Mouse (Mus musculus) testis, postnatal 14 days (tissue): ENCODE measurements at regions not wholly inside any gene's neighbourhood (a gene's known extent, or its start where the extent isn't known, plus 50 kb on each side); places are given as distances from the start of the nearest gene placed in this dataset.

ENCODE experiments used
- DNase-seq: peaks from one replicate; pipeline ENCODE4 v3.0.0; 2021; ENCODE audit warnings: low spot score

DNA sequence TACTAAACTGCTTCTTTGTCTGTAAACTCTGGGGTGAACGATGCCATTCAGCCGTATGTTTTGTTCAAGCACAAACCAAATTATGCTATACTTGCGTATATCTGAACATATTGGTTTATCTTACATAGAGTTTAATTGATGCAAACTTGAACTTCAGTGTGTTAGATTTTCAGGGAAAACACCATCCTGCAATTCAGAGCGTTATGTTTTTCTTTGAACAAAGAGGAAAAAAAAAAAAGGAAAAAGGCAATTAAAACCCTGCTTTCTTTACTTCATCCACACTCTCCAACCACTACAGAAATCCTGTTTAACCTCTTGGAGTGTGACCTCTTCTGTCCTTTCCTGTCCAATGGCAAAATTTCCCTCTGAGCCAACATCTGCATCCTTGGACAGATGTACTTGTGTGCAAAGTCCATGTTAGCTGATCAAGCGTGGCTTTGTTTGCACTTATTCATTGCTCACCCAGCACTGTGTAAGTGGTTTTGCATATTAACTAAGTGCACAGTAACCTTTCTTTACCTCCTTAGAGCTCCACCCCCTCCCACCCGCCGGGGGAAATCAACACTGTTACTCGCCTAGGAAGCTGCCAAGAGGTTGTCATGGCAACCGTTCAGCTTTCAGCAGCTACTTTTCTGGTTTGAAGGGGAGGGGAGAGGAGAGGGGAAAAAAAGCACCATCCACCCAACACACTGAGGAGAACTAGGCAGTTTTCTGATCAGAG, 174.4 kb upstream of the Klf12 start:
- DNase-seq: peak; percentile 48

DNA sequence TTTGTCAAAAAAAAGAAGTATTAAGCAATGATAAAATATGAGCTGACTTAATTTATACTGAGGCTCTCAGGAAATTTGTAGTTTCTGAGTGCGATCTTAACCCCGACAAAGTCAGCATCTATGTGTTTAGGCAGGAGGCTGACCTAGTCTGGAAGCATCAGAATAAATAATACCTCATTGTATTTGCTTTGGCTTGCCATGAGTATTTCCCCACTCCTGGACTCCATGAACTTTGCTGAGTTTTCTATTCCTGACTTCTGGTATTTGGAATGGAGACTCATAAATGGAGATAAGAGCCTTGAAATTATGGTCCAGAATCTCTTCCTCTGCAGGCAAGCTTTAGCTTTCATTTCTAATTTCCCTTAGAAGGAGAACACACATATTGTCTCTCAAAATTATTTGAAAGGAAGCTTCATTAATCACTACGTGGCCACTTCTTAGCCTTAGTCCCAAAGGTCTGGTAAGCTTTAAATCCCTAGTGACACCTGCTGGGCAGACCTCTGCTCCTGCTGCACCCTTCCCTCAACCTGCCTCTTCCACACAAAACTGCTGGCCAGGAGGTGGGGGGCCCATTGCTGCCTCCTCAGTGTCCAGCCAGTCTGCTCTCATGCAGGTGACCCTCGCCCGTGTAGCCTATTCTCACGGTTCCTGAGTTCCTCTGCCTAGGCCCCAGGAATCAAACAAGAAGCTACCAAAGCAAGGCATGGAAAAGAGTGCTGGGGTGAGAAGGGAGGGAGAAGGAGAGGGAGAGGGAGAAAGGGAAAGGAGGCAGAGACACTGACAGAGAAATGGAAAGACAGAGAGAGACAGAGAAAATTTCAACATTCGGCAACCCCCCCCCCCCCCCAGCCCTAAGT, 173.6 kb upstream of the Klf12 start:
- no peak for DNase-seq

DNA sequence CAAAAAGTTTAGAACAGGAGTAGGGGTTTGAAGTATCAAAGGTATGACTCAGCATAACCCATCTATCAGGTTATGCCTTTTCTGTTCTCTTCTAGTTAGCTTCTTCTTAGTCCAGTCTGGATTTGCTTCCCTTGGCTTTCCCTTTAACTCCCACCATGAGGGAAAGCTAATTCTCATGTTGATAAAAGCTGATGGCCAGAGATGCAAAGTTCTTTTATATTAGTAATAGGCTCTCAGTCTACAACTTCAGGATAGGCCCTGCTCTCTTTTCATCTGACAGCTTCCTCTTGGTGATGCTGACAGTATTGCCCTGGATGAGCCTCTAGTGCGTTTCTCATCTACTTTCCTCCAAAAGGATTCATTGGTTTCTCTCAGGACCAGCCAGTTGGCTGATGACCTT, 161.7 kb upstream of the Klf12 start:
- DNase-seq: no peak

DNA sequence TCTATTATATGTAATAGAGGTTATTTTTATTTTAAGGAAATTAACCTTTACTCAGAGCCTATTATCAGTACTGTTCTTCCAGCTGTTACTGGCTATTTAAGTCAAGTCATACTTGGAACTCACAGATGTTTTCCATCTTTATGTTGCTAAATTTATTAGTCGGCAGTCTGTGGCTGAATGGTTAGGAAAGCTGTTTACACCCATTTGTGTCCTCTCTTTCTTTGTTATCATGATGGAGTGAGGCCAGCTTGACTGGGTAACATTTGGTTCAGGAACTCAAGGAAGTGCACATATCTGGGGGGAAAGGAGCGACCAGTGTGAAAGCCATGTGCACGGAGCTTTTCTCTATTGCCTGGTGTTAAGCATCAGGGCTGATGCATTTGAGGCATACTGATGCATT, 160.4 kb upstream of the Klf12 start:
- DNase-seq: no peak

DNA sequence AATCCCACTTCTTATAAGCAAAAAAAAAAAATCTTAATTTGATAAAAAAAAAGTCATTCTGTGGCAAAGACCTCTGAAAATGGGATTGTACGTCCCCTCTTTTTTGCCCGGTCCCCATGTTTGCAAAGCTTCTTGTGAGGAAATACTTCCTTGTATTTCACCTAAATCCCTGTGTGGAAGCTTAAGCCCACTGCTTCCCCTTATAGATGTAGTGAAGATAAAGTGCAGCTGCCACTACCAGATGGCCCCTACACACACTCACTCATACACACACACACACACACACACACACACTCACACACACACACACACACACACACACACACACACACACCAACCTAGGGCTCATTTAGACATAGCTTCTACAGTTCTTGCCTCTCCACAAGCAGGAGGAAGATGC, 159.6 kb upstream of the Klf12 start:
- no peak for DNase-seq

DNA sequence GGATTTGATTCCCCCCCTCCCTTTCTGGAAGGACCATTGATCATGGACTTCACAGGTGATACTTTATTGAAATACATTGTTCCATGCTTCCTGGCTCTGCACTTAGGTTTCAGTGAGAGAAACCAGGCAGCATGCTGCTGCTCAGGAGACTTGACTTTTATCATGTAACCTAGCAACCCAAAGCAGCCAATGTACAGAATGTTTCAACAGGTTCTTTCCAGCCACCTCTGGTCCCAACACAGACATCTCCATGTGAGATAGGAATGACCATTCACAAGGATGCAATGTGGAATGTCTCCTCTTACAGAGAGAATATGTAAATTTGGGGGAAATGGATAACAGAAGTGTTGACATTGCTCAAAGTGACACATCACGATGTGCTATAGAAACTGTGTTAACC, 153.1 kb upstream of the Klf12 start:
- DNase-seq: no peak

DNA sequence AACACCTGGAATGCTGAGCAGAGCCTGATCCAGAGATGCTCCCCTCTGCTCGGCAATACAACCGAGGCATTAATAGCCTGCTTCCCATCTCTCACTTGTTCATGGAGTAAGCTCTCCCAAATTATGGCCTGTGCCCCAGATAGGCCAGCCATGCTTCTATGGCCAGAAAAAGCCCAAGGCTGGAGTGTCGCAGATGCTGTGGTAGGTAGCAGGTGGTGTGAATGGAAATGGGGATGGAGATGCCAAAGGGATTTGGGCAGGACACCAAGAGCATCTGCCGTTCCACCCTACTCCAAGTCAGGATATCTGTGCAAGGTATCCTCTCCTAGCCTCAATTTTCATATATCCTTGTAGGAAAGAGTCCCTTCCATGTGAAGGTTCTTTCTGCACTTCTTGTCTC, 145.2 kb upstream of the Klf12 start:
- no peak for DNase-seq

DNA sequence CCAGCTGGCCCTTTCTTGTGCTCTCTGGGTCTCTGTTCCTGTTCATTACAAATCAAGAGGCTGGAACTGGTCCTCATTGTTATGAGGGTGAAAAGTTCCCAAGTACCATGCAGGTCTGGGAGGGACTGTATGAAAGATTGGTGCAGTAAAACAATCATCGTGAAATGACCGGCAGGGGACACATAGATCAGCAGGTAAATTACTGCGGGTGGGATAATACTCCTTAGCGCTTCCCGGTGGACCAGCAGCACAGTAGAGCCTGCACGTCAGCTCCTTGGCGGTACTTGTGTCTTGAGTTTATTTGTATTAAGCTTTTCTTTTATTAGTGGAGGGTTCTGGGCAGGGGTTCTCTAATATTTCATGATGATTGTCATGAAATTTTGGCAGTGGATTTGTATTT, 141.9 kb upstream of the Klf12 start:
- DNase-seq: no peak

DNA sequence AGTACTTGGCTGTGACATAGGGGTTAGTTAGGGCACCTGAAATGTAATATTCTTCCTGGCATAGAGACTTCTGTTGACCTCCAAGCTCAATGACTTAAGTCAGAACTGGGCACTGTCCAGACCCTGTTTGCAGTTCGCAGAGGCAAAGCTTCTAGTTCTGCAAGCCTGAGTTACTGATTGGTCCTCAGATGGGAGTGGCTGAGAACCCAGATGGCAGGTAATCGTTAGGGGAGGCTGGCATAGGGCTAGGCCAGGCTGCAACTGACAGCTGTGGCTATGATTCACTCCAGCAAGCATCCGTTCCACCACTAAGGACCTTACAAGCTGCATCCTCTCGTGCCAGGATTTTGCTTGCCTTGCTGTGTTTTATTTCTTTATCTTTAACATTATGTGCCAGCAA, 139.3 kb upstream of the Klf12 start:
- no peak for DNase-seq

DNA sequence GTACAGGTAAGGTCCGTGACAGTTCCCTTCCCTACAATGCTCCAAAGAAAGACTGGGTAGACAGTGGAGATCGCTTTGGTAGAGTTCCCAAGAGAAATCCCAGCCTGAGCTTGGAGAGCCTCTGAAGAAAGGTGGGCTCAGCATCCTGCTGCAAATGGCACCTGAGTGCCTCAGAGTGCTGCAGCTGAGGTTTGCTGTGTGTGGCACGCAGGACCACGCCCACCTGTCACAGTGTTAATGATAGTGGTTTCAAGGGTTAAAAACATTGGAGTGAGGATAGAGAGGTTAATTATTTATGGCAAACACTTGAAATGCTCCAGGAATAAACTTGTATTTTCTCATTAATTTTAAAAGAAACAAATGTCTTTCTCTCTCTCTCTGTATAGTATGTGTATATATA, 137.2 kb upstream of the Klf12 start:
- DNase-seq: no peak

DNA sequence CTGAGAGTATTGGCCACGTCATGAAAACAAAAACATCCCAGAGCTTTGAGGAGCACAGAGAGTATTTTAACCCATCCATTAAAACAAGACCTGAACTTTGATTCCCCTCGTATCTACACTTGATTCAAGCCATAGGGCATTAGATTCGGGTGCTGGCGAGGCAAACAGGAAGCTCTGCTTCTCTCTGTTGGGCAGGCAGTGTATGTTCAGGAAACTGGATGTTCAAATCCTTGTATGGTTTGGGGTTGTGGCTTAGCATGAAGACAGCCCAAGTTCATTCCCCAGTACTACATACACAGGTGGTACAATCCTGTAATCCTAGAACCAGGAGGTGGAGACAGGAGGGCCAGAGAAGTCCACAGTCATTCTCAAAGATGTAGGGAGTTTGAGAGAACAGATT, 130.6 kb upstream of the Klf12 start:
- no peak for DNase-seq

DNA sequence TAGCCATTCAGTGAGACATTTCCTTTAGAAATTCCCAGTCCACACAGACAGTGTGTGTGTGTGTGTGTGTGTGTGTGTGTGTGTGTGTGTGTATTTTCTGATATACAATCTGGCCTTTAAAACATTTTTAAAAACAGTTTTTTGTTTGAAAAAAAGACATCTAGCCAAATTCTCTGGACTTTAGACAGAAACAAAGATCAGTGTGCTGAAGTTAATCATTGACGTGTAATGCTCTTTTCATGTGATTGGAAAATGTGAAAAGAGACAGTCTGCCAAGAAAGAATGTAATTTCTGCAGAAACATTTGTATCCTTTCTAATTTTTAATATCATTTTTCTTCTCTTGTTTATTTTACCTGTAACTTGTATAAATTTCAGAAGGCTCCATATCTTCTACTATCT, 127.7 kb upstream of the Klf12 start:
- no peak for DNase-seq

DNA sequence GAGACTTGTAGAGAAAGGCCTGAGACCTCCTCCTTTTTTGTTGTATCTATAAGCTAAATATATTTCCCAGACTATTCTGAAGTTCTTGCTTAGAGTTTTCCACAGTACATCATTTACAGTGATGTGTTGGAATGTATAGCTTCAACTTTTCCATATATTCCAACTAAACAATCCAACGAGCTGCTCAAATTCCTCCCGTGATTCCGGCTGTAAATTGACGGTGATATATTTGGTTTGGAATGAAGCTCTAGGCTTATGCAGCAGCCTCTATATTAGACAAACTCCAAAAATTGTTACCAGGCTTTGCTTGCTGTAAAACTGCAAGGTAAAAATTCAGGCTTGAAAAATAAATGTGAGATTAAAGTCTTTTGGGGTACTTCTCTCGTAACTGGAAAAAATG, 112.7 kb upstream of the Klf12 start:
- DNase-seq: no peak

DNA sequence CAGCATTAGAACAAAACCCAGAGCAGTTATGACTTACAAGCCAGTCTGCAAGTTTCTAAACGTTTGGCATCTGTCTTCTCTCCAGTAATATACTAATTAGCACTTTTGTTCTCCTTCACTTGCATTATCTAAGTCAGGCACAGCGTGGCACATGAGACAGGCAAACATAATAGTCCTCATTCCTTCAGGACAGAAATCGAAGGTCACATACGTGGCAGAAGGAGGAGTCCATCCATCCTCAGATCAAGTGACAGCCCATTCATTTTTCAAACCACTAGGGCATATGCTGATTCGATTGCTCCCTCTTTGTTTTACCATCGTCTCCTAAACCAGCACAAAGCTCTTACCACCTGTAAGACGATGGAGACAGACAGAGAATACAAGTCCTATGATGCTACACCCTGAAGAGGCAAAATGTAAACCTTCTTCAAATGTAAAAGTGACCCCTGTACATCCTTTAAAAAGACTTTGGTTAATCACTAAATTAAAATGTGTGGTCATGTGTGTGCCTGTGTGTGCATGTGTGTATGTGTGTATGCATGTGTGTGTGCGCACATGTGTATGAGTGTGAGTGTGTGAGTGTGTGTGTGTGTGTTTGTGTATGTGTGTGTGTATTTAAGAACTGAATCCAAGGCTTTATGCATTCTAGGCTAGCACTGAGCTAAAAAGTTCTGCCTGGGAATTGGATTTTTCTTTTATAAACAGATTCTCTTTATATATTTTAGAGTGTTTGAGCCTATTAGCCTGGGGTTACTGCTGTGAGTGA, 90.9 kb upstream of the Klf12 start:
- no peak for DNase-seq

DNA sequence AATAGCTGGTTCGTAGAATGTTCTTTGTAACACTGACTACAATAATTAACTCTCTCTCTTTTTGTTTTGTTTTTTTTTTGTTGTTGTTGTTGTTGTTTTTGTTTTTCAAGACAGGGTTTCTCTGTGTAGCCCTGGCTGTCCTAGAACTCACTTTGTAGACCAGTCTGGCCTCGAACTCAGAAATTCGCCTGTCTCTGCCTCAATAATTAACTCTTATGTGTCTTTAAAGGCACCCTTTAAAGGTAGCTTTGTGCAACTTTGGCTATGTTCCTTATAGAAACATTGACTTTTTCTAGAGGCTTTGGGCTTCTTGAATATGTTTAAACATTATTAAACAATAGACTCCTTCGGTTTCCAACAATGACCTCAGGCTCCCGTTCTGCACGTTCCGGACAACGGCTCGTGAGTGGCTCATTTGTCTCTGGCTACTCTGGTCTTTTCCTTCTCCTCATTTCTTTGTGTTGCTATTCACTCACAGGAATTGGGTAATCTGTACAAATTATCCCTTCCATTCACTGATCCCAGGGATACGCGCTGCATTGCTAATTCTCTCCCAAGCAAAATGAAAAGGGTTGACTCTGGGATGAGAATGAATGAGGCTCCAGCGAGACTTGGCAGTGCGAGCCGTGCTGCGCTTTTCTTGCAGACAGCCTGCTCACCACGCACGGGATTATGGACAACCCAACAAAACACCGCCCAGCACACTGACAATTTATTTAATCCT, 90.2 kb upstream of the Klf12 start:
- no peak for DNase-seq

DNA sequence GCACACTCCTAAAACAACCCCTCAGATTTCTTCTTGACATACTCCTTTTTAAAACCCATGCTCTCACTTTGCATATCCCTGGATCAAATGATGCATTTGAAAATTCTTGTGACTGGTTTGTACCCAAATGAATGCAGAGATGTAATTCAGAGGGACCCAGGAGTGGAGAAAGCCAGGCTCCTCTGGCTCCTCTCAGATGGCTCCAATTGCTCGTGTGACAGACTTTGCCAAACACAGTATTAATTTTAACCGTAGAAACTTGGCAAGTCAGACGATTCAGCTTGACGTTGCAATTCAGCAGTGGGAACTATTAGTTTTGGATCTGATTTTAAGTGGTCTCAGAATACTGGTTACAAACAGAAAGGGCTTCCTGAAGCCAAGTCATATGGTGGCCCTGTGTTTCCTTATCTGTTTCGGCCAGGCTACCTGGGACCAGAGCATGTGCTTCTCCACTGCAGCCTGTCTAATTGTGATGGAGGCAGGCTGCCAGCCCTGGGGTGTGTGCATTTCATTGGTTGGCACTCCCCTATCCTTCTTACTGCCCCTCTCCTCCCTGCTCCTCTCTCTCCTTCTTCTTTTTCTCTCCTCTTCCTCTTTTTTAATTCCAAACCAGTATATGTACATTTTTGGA, 81.9 kb upstream of the Klf12 start:
- no peak for DNase-seq

DNA sequence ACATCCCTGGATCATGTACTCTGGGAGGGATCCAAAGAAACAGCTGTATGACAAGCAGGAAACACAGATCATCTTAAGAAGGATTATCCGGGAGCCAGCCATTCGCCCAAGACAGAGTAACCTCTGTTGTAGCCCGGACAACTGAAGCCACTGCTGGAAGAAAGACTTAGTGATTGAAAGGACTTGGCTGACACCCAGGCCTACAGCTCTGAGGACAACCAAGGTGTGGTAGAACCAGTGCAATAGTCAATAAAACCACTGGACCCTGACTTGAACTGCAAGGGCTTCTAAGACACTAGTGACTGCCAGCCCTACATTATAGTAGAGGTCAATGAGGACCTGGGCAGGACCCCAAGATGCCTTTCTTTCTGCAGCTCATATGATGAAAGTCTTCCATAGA, 78.3 kb upstream of the Klf12 start:
- no peak for DNase-seq

DNA sequence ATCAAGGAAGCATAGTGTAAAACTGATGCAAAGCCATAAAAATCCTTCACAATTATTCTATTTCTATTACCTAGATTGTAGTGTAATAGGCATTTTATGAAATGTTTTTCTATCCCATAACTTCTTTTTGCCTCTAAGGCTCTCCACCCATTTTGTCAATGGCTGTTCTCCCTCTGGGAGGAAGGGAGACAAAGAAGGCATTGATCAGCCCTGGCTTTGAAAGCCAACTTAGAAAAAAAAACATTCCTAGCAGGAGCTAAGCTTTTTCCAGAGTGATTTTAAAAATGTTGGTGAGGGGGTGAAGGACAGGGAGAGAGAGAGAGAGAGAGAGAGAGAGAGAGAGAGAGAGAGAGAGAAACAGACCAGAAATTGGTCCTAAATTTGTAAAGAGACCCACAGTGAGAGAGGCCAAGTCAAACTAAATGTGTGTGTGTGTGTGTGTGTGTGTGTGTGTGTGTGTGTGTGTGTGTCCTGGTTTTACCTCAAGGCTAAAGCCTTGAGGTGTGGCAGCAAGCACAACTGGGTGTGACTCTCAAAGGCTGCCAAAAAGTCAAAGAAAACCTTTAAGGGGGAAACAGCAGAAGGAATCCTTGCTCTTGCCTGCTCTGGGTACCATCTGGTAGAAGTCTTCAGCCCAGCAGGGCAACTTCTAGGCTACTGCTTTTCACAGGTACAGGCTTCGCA, 77.0 kb upstream of the Klf12 start:
- no peak for DNase-seq

DNA sequence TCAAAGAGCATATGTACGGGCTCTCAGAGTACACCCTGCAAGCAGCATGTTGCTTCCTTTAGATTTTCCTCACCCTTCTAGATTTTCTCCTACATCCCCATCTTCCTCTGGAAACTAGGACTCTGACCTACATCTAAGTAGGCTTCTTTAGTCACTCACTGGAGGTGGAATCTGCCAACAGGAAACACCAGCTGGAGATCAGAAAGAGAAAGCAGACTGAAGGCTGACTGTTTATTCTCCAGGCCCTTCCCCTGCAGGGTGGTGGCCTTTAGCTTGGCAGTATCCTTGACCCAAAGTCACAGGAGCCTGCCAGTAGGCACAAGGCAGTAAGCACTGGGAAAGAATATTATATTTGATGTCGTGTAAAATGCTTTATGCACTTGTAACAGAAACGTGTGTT, 75.4 kb upstream of the Klf12 start:
- DNase-seq: no peak

DNA sequence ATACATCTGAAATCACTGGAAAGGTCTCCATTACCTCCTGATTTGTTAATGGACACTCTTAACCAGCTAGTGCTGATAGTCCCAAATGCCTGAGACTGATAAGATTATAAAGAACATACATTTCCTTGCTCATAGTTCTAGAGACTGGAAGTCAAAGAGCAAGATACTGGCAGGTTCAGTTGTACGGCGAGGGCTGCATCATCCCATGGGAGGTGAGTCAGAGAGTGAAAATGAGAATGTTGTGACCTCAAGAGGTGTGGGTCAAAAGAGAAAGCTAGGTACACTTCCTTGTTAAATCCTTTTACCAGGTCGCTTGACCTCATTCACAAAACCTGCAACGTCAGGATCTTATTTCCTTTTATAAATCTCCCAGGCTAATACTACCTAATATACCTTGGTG, 72.7 kb upstream of the Klf12 start:
- no peak for DNase-seq

DNA sequence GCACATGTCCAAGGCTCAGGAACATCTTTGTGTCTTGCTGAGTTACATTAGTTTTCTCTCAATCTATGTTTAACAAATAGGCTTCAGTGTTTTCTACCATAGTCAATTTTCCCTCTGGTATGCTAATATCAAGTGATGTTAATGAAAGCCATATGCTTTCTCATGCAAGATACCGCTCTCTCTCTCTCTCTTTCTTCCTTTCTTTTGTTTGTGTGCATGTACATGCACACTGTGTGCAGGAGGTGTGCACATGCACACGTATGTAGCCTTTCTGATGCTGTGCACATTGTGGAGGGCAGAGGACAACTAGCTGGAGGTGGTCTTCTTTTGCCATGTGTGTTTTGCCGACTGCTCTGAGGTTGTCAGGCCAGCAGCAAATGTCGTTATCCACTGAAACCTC, 69.0 kb upstream of the Klf12 start:
- no peak for DNase-seq
